8 mouse cellular contexts compared by ENCODE assay signal in genomic region chr7:27688815-27689612, GRCm38 (mm10). TPM values are rescaled to one million over a fixed set of nuclear protein-coding genes. Genes with fewer than 3 reads are reported as not detected.
DNase-seq lines count a peak whose midpoint lies in the region; ATAC-seq and TF ChIP-seq lines count a peak whose summit lies in the region.

TSS of gene Zfp607b (plus strand) at chr7:27689340.

- H3K36me3 ChIP-seq in megakaryocyte, embryonic 14.5 days (replicated peaks; ENCODE audit: low read length), result no peaks in the 10 kb centered on the region

- ATAC-seq in activated CD4-positive, CD25-positive, alpha-beta regulatory T cell, adult 4 months, result peak; percentile 98

- peaks cover 3% of the 10 kb centered on the region; the same call in 1 of the 2 replicates for H3K4me1 ChIP-seq in cortical plate, adult 2 months (ENCODE audit: control insufficient read depth, insufficient read depth, low read length)
- peaks cover 43% of the 10 kb centered on the region for H3K4me1 ChIP-seq in megakaryocyte, embryonic 14.5 days

- peak within 1 kb of the TSS; percentile 13 for H3K4me3 ChIP-seq in cortical plate, adult 2 months (ENCODE audit: insufficient read depth, low read length)
- H3K4me3 ChIP-seq in megakaryocyte, embryonic 14.5 days (replicated peaks), result peak within 1 kb of the TSS; percentile 95

- H3K27ac ChIP-seq in cortical plate, adult 2 months (ENCODE audit: insufficient read depth, low read length), result no peak within 1 kb of the TSS

- peak; percentile 90 to 91 for DNase-seq in gastrocnemius, adult 8-10 months (ENCODE audit: low spot score in 2 of 2)
- peak; percentile 92 for DNase-seq in hindlimb bud, embryonic 11.5 days (ENCODE audit: extremely low spot score, low read depth, low spot score)
- peak; percentile 82 to 97 for DNase-seq in left cerebral cortex, adult 8-10 months (ENCODE audit: low spot score in 2 of 2)
- DNase-seq in right cerebral cortex, postnatal 10 days (ENCODE audit: low spot score in 2 of 2), result peak; percentile 94 to 98
- peak; percentile 69 for DNase-seq in urinary bladder, postnatal 25 days (ENCODE audit: low spot score)

- no peak for TF ChIP-seq CTCF in cortical plate, adult 2 months (IDR thresholded peaks at IDR 0.05; ENCODE audit: extremely low read depth, insufficient read depth, low read length)

- H3K9me3 ChIP-seq in megakaryocyte, embryonic 14.5 days, result no peaks in the 10 kb centered on the region

- H3K27me3 ChIP-seq in megakaryocyte, embryonic 14.5 days (replicated peaks), result no peaks in the 10 kb centered on the region

- TF ChIP-seq POLR2A in cortical plate, adult 2 months (IDR thresholded peaks at IDR 0.05; ENCODE audit: extremely low read depth, insufficient read depth, low read length), result peak; percentile 68; the same call in 1 of the 2 replicates

RNA-seq across cellular contexts. Expression of gene Zfp607b, which starts in this region (rescaled TPM):
- polyA plus RNA-seq in activated CD4-positive, CD25-positive, alpha-beta regulatory T cell, adult 4 months (2017; shearing (Covaris generic)), result 1 to 10 TPM; 2.1 TPM
- polyA plus RNA-seq in cortical plate, adult 2 months (2012; rRNA removed), result 8.0 and 9.8 TPM in 2 replicates
- total RNA-seq in gastrocnemius, adult 8-10 months (2022), result under 1 TPM; 0.11 to 0.70 (median 0.33) TPM
- total RNA-seq in left cerebral cortex, adult 8-10 months (2022), result 10 to 100 TPM in 2 of 4 experiments, 1 to 10 TPM in 2; 9.7 to 12.2 (median 10.7) TPM
- polyA plus RNA-seq in megakaryocyte, embryonic 14.5 days (2012; ENCODE audit: insufficient read depth, low replicate concordance), result 0.03 TPM in 1 of 2 replicates, not detected in the other

Comparison
In these comparisons a context has a peak if more than half of its experiments do, and no peak if none do; other contexts are left out.
1. RNA of gene Zfp607b (total RNA-seq): 9.7 to 12.2 TPM in left cerebral cortex, adult 8-10 months; 0.11 to 0.70 TPM in gastrocnemius, adult 8-10 months; every median in the first group is over 4 times any median in the second.
2. Peak in DNase-seq in gastrocnemius, adult 8-10 months; RNA of the gene not detected or under 1 TPM.
3. Peak in every context shown above with its lines, with median percentiles within 50 percentile points of each other: DNase-seq.